Mouse (Mus musculus) cerebellum, postnatal 25 days (tissue): ENCODE results near the gene Arhgap17.
A peak's percentile ranks its signal among the peaks of the same experiment; 100 is the strongest.

Experiments used
- DNase-seq, 2 experiments: peaks; one replicate each; pipeline ENCODE4 v3.0.0; 2021; ENCODE audit warnings: mixed read lengths in 2 of 2

The Arhgap17 gene

GRCm38 (mm10) chr7:123330506-123330905 is 39.2 kb downstream of the Arhgap17 start:
- no peak for DNase-seq

- no peak for DNase-seq
Observed at GRCm38 (mm10) chr7:123327909-123328308, 41.8 kb downstream of the Arhgap17 start.

- no peak for DNase-seq
Observed at GRCm38 (mm10) chr7:123326901-123327300, 42.8 kb downstream of the Arhgap17 start.

GRCm38 (mm10) chr7:123326062-123326461 is 43.7 kb downstream of the Arhgap17 start:
- no peak for DNase-seq

- DNase-seq, result no peak
Observed at GRCm38 (mm10) chr7:123324105-123324504, 45.6 kb downstream of the Arhgap17 start.

- no peak for DNase-seq
Observed at GRCm38 (mm10) chr7:123323388-123323787, 46.3 kb downstream of the Arhgap17 start.

GRCm38 (mm10) chr7:123322452-123323121 is 47.1 kb downstream of the Arhgap17 start:
- no peak for DNase-seq

- no peak for DNase-seq
Observed at GRCm38 (mm10) chr7:123312738-123313137, 57.0 kb downstream of the Arhgap17 start.

GRCm38 (mm10) chr7:123311836-123312235 is 57.9 kb downstream of the Arhgap17 start:
- DNase-seq, result no peak

GRCm38 (mm10) chr7:123307887-123308558 is 61.7 kb downstream of the Arhgap17 start:
- no peak for DNase-seq

GRCm38 (mm10) chr7:123307236-123307635 is 62.5 kb downstream of the Arhgap17 start:
- DNase-seq, result no peak

- DNase-seq, result peak; percentile 71 to 78
Observed at GRCm38 (mm10) chr7:123305397-123305796, 64.3 kb downstream of the Arhgap17 start.

- DNase-seq, result no peak
Observed at GRCm38 (mm10) chr7:123300258-123300657, 69.5 kb downstream of the Arhgap17 start.

GRCm38 (mm10) chr7:123298225-123298624 is 71.5 kb downstream of the Arhgap17 start:
- DNase-seq, result peak; percentile 40 to 71

GRCm38 (mm10) chr7:123296097-123296496 is 73.6 kb downstream of the Arhgap17 start:
- DNase-seq, result no peak

GRCm38 (mm10) chr7:123295423-123295822 is 74.3 kb downstream of the Arhgap17 start:
- DNase-seq, result no peak

- no peak for DNase-seq
Observed at GRCm38 (mm10) chr7:123293898-123294297, 75.8 kb downstream of the Arhgap17 start.

GRCm38 (mm10) chr7:123291942-123292341 is 77.8 kb downstream of the Arhgap17 start:
- DNase-seq, result no peak

- DNase-seq, result no peak
Observed at GRCm38 (mm10) chr7:123289176-123289575, 80.5 kb downstream of the Arhgap17 start.

GRCm38 (mm10) chr7:123287903-123288302 is 81.8 kb downstream of the Arhgap17 start:
- peak; percentile 45 to 49 for DNase-seq

- no peak for DNase-seq
Observed at GRCm38 (mm10) chr7:123285896-123286295, 83.8 kb downstream of the Arhgap17 start.

- DNase-seq, result peak in 1 of 2 experiments; percentile 51
Observed at GRCm38 (mm10) chr7:123283826-123284225, 85.9 kb downstream of the Arhgap17 start.

GRCm38 (mm10) chr7:123279797-123280196 is 89.9 kb downstream of the Arhgap17 start:
- DNase-seq, result peak; percentile 19 to 27

GRCm38 (mm10) chr7:123276568-123276967 is 93.1 kb downstream of the Arhgap17 start:
- DNase-seq, result no peak
